Mouse (Mus musculus) large intestine, adult 2 months (tissue): Measurements from ENCODE around the gene Oxa1l. TPM values are rescaled to one million over a fixed set of nuclear protein-coding genes. Genes with fewer than 3 reads are reported as not detected.
A peak's percentile ranks its signal among the peaks of the same experiment; 100 is the strongest.
"Not testable (repeated sequence)": the region's sequence is repeated elsewhere in the genome, so short reads cannot be mapped to it uniquely, and the experiment has no call there.

Source experiments
- DNase-seq: peaks from one replicate; pipeline ENCODE4 v3.0.0-alpha.2; 2012; ENCODE audit warnings: low read depth, low spot score
- WGBS: fragments of 180-500 bp; shearing (Covaris S2); methylation state at CpG from one replicate; pipeline ENCODE4 v1.1.7; 2018; 5-methylcytosine and 5-hydroxymethylcytosine counted together
- polyA plus RNA-seq: library from polyadenylated mRNA; depleted of rRNA; stranded (reverse); fragments of >200 nt; gene quantifications from 2 replicates; pipeline ENCODE4 v1.2.3, GENCODE M21; 2012; rRNA removed

Gene Oxa1l
- 92.6 and 121 TPM in 2 replicates for polyA plus RNA-seq

GRCm38 (mm10) chr14:54360577-54361340 lies at the start of gene Oxa1l:
Gene Oxa1l, plus strand, starts transcription at chr14:54360834.
- peak; percentile 78 for DNase-seq
- WGBS = under 1% methylated on average over 48 of the region's 48 CpGs

DNA sequence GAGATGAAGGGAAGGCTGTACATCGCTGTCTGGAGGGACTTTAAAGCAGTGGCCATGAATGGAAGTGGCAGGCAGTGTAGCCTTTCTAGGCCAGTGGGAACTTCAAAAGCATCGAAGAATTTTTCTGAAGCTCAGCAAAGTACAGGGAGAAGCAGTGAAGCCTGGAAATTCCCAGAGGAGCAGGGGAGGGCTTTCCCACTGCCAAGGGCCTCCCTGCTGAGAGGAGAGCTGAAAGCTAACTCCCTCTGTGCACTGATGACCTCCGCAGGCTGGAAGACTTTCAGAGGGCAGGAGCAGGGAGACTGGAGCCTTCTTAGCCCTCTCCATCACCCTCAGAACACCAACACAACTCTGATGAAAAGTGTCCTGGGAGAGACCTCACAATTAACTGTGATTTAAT lies 48.9 kb upstream of the Oxa1l start:
- DNase-seq = no peak
- WGBS = 58% methylated on average over 3 of the region's 3 CpGs

DNA sequence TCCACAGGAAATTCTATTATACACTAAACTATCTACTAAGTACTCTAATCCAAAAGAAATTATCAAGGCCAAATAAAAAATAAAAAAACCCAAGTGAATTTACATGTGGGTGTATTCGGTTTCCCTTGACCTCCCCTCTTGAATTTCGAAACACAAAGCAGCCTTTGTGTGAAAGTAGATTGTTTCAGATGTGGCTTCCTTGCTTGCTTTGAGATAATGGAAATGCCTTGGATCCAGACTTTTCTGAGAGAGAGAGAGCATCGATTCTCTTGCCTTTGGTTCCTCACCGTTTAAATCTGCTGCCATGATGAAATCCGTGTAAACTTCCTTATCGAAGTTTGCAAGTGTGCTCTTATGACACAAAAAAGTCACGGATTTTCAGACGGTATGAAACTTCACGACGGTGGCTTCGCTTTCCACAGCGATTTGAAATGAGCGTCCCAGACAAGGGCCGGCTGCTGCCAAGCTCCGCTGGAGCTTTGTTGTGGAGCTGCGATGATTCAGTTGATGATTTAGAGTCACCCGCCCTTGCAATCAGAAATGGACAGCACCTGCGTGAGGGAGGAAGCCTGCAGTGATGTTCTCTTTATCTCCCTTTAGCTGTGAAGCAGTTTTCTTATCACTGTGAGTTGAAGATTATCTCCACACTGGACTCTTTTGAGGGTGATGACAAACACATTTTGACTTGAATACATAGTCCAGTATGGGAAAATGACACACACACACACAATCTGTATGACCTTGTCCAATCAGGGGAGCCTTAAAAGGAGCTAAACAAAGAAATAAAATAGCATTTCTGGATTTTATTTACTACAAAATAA lies 38.9 kb upstream of the Oxa1l start:
- WGBS = 73% methylated on average over 18 of the region's 18 CpGs
- no peak for DNase-seq

DNA sequence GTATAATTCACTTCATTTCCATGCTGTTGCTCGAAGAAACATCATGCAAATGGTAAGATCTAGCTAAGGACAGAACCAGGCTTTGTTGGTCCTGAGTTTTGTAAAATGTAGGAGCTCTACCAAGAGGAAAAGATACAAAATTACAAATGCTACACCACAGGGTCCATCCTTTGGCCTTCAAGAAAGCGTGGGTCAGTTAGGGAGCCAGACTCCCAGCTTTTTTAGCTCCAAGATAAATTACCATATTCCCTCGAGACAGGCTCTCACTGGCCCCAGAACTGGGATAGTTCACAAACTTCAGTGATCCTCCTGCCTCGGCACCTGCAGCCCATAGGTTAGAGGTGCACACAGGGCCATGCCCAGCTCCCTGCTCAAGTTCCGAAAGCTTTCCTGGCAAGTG lies 36.1 kb upstream of the Oxa1l start:
- DNase-seq = no peak
- WGBS = 68% methylated on average over 5 of the region's 5 CpGs

DNA sequence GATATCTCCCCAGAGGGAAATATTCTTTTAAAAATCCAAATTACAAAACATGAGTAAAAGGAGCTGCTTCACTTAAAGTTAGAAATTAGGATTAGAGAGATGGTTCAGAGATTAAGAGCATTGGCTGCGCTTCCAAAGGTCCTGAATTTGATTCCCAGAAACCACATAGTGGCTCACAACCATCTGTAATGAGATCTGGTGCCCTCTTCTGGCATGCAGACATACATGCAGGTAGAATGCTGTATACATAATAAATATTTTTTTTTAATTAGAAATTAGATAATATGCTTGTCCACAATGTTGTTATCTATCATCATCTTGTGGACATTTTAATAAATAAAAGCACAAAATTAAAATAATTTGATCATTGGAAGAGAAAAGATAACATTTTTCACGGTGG lies 32.1 kb upstream of the Oxa1l start:
- no peak for DNase-seq
- WGBS = 90% methylated on average over 2 of the region's 2 CpGs

DNA sequence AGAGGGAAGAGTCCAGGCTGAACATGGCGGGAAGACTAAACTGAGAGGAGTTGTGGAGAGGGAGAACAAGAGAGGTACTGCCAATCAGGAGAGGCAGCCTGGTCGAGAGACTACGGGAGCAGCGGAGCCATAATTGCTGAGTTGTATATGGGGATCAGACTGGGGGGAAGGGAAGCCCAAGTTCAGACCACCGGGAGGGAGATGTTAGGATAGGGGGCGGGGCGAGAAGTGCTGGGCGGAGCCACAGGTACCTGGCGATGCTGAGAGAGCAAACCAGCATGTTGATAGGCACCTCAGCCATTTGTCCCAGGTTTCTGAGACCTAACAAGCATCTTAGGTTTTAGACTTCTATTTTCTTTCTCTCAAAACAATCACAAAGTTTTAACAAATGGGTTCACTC lies 31.4 kb upstream of the Oxa1l start:
- no peak for DNase-seq
- WGBS = 51% methylated on average over 9 of the region's 9 CpGs

GRCm38 (mm10) chr14:54331178-54331577 lies 29.5 kb upstream of the Oxa1l start:
- WGBS = 71% methylated on average over 1 of the region's 1 CpGs
- DNase-seq = no peak

DNA sequence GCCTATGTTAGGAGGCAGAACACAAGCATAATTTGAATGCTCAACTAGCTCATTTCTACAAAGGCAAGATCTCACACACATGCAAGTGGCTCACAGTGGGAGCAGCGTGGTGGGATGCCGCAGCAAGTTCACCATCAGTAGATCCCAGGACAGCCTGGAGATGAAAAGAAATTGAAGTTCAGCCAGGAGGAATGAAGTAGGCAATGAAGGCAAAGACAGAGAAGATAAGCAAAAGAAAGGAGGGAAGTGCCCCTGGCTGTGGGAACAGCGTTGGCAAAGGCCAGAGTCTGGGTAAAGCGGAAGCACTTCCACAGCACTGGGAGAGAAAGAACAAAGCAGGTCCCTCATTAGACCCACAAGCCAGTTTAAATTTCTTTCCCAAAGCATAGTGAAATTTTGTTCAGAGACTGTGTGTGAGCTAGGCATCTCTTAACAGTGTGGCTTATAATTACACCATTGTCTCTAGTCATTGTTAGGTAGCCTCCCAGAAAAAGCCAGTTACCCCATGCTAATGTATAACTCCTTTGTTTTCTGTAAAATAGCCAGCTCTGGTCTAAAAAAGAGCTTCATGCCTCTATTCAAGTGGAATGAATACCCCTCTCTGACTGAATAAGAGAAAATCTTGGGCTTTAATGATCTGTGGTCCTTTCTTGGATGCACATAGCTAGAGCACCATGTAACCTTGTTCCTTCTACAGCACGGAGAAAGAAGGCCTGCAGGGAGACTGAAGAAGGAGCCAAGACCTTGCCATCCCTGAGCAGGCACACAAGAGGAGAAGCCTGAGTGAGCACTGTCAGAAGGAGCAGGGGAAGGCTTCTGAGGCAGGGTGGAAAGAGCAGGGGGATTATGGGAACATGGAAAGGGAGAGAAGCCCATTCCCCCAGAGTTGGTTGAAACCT lies 28.2 kb upstream of the Oxa1l start:
- no peak for DNase-seq
- WGBS = 90% methylated on average over 5 of the region's 5 CpGs

- DNase-seq = no peak
- 49% methylated on average over 8 of the region's 8 CpGs for WGBS
Observed at GRCm38 (mm10) chr14:54333452-54334189, 27.0 kb upstream of the Oxa1l start.

GRCm38 (mm10) chr14:54340836-54341235 lies 19.8 kb upstream of the Oxa1l start:
- WGBS = 68% methylated on average over 7 of the region's 7 CpGs
- DNase-seq = no peak

DNA sequence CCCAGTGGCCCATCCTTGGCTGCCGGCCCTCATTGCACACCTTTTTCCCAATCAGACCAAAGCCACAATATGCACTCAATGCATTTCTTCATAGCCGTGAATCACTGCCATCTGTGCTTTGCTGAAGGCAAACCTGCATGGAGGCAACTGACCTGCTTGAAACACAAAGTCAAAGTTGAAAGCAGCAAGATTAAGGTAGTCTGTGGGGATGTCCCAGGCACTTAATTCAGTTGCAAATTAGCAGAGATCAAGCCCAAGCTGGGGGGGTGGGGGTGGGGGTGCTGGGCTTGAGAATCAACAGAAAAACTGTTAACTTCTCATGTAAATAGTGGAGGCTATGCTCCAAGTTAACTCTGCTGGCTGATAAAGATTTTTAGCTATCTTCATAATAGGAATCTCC lies 18.8 kb upstream of the Oxa1l start:
- 64% methylated on average over 2 of the region's 2 CpGs for WGBS
- DNase-seq = not testable (repeated sequence)

GRCm38 (mm10) chr14:54350773-54351541 lies 9.7 kb upstream of the Oxa1l start:
- DNase-seq = not testable (repeated sequence)
- WGBS = 87% methylated on average over 16 of the region's 16 CpGs

DNA sequence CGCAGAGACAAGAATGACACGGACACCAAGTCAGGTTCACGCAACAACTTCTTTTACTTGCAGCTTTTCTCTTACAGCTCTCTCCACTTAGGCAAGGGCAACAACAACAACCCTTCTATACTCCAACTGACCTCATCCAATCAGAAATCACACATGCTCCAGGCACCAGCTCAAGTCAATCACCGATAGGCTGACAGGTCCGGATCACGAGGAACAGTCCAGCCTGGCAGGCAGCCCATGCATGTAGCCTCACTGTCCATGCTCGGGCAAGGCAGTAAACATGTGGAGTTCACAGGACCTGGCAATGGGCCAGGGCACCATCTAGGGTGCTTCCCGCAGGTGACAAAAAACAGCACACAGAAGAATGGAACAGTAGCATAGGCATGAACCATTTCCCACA lies 8.3 kb upstream of the Oxa1l start:
- 53% methylated on average over 8 of the region's 8 CpGs for WGBS
- no peak for DNase-seq

DNA sequence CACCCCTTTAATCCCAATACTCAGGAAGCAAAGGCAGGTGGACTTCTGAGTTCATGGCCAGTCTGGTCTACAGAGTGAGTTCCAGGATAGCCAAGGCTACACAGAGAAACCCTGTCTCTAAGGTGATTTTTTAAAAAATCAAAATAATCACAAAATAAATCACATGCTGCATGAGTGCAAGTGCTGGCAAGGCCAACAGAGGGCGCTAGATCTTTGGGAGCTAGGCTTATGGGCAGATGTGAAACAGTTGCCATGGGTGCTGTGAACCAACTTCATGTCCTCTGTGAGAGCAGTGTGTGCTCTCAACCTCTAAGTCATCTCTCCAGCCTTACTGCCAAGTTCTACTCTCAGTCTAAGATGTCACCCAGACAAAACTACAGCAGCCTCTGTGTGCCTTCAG lies 6.2 kb upstream of the Oxa1l start:
- 52% methylated on average over 1 of the region's 1 CpGs for WGBS

GRCm38 (mm10) chr14:54363156-54363555 lies 2.5 kb downstream of the Oxa1l start:
- DNase-seq = no peak
- 93% methylated on average over 8 of the region's 8 CpGs for WGBS

More for the DNA sequence above, 6.2 kb upstream of the Oxa1l start:
- DNase-seq = no peak

DNA sequence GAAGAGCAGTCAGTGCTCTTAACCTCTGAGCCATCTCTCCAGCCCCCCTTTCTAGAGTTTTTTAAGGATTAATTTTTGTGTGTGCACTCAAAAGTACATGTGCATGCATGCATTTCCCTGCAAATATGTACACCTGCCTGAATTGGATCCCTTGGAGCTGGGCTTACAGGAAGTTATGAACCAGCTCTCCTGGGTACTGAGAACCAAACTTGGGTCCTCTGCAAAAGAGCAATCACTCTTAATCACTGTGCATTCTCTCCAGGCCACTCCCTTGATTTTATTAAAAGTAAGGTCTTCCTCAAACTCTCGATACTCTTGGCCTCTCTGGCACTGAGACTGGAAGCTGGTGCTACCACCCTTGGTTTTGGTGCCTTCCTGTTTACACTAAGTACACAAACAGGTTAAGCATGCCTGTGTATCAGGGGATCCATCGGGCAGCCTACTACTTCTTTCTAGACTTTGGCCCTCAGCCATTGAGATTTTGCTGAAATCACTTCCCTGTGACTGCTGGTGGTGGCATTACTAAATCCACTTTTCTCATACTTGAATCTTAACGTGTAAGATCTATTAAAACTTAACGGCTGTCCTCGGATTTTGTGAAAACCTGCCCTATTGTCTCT lies 4.5 kb downstream of the Oxa1l start:
- 17% methylated on average over 5 of the region's 5 CpGs for WGBS

GRCm38 (mm10) chr14:54366581-54366980 lies 5.9 kb downstream of the Oxa1l start:
- whole genome bisulfite sequencing = 78% methylated on average over 10 of the region's 10 CpGs
- DNase-seq = no peak

More for the DNA sequence above, 4.5 kb downstream of the Oxa1l start:
- DNase-seq = no peak

- DNase-seq = no peak
- WGBS = 80% methylated on average over 18 of the region's 18 CpGs
Observed at GRCm38 (mm10) chr14:54367429-54368060, 6.9 kb downstream of the Oxa1l start.
